Mouse (Mus musculus): ENCODE data around the gene Ch25h. TPM values are rescaled to one million over a fixed set of nuclear protein-coding genes. Genes with fewer than 3 reads are reported as not detected.

Ch25h gene
- total RNA-seq, 2 experiments from 2014 or later, result 0.25 TPM; not detected in 1

DNA sequence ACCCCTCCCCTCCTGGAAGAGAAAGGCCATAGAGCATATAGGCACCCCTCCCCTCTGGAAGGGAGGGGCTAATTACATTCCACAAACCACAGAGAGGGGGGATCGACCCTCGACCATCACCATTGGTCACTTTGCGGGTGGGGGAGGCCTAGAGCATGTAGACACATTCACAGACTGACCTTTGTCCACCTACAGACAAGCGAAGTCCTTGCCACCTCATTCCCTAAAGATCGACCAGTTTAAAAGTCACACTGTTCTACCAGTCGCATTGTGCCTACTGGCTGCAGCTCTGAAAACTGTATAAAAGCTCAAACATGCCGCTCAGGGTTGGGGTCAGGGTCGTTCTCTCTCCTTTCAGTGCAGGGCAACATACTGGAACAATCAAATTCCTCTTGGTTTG lies 36.6 kb upstream of the Ch25h start:
- no peak for TF ChIP-seq CTCF (conservative IDR thresholded peaks at IDR 0.05)
- Histone ChIP-seq H3K27ac (no peak overlapping the region), H3K4me3 (no peak overlapping the region)
- DNase-seq (ENCODE audit: low spot score in 2 of 2), result no peak

DNA sequence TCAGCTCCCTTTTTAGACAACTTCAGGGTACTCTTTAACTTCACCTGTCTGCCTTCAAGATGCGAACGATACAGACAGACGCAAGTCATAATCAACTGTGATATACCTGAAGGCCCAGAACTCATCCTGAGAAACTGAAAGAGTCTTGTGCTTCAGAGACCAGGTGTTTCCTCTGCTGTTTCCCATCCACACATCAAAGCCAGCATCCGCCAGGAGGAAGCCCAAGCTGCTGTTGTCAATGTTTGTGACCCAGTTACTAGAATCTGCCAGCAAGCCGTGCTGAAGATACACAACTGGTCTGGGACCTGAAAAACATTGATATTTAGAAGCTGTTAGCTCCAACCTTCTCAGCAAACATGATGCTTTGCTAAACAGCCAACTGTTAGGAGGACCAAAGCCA lies 35.8 kb upstream of the Ch25h start:
- no peak for TF ChIP-seq CTCF (conservative IDR thresholded peaks at IDR 0.05)
- no peak overlapping the region for H3K27ac ChIP-seq
- no peak for DNase-seq (ENCODE audit: low spot score in 2 of 2)
- H3K4me3 ChIP-seq, result no peak overlapping the region

DNA sequence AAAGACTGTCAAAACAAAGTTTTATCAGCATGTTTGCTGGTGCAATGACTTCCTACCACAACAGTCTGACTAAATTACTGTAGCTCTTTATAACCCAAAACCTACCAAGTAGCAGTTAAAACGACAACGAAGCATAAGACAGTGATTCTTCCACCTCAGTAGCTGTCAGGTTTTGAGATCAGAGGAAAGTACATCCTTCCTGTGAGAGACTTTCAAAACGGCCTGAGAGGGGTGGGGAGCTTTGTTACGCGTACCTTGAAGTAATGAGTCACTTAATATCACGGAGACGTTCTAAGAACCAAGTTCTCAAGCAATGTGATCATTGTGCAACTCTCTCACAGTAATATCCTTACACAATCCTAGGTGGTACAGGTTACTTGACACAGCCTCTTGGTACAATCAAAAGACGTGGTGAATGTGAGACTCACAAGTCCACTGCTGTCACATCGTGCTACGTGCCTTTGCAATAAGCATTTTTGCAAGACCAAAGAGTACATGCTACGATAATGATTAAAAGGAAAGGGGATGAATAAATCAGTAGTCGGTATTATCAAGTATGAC lies 30.3 kb upstream of the Ch25h start:
- no peak for TF ChIP-seq CTCF (conservative IDR thresholded peaks at IDR 0.05)
- no peak overlapping the region for H3K27ac ChIP-seq
- H3K4me3 ChIP-seq, result no peak overlapping the region
- no peak for DNase-seq (ENCODE audit: low spot score in 2 of 2)

DNA sequence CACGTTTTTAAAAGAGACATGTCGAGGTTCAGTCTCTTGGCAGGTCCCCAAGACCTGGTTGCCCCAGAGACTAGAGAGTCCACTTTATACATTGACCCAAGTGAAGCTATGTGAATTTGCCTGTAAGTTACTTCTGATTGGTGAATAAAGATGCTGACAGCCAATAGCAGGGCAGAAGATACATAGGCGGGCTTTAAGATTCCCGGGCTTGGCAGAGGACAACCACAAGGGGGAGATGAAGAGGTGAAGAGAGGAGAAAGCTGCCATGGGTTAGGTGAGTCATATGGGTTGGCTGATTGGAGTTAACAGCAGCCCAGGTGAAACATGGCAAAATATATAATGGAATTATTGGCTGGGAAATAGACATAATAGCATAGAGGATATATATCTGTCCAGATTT lies 25.8 kb upstream of the Ch25h start:
- H3K27ac ChIP-seq, result no peak overlapping the region
- H3K4me3 ChIP-seq, result no peak overlapping the region
- DNase-seq (ENCODE audit: low spot score in 2 of 2), result peak; percentile 51 to 63
- TF ChIP-seq CTCF (conservative IDR thresholded peaks at IDR 0.05), result peak; percentile 81

DNA sequence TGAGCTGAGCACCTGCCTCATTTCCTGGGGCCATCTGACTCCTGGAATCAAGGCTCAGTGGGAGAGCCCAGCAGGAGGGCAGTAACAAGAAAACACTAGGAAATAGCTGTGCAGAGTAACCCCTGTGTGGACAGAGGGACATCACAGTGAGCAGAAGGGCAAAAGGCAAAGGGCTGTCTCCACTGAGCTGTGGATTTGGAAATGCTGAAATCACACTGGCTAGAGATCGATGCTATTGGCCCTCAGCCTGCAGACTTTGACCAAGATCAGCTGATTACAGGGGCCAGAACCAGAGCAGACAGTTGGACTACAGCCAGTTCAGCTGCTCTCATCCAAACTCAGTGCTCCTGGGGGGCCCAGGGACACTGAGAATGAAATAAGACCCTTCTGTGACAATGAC lies 21.4 kb upstream of the Ch25h start:
- no peak overlapping the region for H3K27ac ChIP-seq
- no peak for DNase-seq (ENCODE audit: low spot score in 2 of 2)
- TF ChIP-seq CTCF (conservative IDR thresholded peaks at IDR 0.05), result no peak
- no peak overlapping the region for H3K4me3 ChIP-seq

DNA sequence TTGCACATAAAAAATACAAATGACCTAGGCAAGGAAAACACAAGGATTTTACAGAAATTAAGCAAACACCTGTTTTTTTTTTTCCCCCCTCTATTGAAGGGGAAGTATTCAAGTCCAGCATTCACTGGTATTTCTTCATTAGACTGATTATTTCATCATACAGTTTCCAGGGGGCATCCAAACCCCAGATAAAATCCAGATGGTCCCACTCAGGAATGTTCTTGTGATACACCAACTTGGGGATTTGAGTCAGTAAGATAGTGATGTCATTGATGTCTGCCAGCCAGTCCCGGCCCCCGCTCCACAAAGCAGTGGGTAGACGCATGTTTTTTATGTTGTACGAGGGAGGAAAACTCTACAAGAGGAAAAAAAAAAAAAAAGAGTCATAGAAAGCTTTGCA lies 18.9 kb upstream of the Ch25h start:
- no peak for TF ChIP-seq CTCF (conservative IDR thresholded peaks at IDR 0.05)
- peak in 1 of 2 experiments; percentile 29 for DNase-seq (ENCODE audit: low spot score in 2 of 2)

DNA sequence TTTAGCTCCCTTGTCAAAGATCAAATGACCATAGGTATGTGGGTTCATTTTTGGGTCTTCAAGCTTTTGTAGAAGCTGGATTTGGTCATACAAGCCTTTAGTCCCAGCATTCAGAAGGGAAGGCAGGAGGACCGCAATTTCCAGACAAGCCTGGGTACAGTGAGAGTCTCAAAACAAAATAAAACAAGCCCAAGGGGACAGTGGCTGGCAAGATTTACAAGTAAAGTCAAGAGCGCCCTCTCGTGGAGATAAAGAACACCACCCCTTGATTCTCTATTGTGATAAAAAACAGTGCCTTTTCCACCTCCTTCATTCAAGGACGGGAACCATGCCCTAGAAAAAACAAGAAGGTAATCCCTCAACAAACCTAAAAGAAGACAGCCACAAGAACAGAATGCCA lies 8.6 kb upstream of the Ch25h start:
- Histone ChIP-seq H3K4me3 (no peak overlapping the region), H3K27ac (no peak overlapping the region)
- peak; percentile 40 to 56 for DNase-seq (ENCODE audit: low spot score in 2 of 2)
- TF ChIP-seq CTCF (conservative IDR thresholded peaks at IDR 0.05), result peak; percentile 78

More for the DNA sequence above, 18.9 kb upstream of the Ch25h start:
- H3K4me3 ChIP-seq, result no peak overlapping the region
- no peak overlapping the region for H3K27ac ChIP-seq

DNA sequence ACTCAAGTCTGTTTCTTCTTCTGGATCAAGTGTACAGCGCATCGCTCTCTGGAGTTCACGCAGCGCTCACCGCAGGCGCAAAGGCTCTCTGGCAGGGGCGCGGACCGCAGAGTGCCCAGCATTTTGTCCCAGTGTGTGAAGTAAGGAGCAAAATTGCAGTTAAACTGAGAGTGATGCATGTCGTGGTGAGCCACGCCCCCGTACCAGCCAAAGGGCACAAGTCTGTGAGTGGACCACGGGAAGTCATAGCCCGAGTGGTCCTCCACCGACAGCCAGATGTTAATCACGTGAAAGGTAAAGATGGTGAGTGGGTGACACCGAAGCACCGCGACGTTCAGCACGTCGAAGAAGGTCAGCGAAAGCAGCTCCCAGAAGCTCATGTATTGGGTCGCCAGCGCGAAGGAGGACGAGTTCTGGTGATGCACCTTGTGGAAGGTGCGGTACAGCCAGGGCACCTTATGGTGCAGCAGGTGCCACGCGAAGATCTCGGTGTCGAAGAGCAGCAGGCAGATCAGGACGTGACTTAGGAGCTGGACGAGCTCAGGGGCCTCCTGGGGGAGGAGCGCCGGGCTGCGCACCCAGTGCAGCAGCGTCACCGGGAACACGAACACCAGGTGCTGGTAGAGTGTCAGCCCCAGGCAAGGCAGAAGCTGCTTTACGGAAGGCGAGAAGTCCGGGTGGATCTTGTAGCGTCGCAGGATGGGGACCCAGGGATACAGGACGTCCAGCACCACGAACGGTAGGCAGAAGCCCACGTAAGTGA lies 555 bp downstream of the Ch25h start:
- DNase-seq (ENCODE audit: low spot score in 2 of 2), result no peak
- no peak overlapping the region for H3K27ac ChIP-seq
- H3K4me3 ChIP-seq, result peak overlapping the region; percentile 56
- no peak for TF ChIP-seq CTCF (conservative IDR thresholded peaks at IDR 0.05)

DNA sequence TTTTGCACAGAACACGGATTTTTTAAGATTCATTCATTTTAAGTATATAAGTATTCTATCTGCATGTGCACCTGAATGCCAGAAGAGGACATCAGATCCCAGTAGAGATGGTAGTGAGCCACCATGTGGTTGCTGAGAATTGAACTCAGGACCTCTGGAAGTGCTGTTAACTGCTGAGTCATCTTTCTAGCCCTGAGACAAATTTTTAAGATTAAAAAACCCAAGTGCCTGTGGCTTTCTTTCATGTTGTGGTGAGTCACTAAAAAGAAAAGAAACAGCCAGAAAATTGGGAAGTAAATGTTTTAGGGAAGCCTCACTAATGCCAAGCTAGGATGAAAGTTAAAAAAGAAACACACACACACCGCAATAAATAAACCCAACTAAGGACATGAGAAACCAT lies 3.3 kb downstream of the Ch25h start:
- TF ChIP-seq CTCF (conservative IDR thresholded peaks at IDR 0.05), result no peak
- no peak for DNase-seq (ENCODE audit: low spot score in 2 of 2)
- no peak overlapping the region for H3K4me3 ChIP-seq
- no peak overlapping the region for H3K27ac ChIP-seq

DNA sequence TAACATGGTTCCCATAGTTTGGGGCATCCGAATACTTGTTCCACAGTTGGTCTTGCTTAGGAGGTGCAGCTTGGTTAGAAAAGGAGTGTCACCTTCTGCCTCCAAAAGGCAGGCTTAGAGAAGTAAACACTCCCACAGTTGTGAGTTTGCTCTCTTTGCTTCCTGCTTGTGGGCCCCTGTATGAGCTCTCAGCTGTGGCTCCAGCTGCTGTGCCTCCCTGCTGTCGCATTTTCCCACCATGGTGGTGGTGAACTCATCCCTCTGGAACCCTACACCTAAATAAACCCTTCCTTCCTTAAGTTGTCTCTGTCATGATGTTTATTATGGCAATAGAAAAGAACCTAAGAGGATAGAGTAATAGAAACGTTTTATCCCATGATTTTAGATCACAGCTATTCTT lies 6.2 kb downstream of the Ch25h start:
- DNase-seq (ENCODE audit: low spot score in 2 of 2), result no peak
- H3K4me3 ChIP-seq, result no peak overlapping the region
- H3K27ac ChIP-seq, result no peak overlapping the region
- no peak for TF ChIP-seq CTCF (conservative IDR thresholded peaks at IDR 0.05)

DNA sequence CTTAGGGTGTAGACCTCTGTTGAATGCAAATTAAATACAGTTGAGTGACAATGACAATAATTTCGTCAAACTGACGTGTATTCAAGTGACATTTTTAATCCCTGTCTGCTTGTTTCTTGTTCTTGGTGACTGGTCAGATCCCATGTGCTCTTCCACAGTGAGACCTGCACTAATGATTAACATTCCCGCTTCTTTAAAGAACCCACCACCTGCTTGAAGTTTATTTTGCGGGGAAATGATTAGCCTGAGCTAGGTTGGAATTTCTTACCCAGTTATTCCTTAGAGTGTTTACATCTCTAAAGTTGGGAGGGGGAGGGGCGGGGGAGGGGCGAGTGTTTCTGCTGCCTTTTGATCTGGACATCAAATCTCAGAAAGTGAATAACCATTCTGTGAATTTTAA lies 6.7 kb downstream of the Ch25h start:
- TF ChIP-seq CTCF (conservative IDR thresholded peaks at IDR 0.05), result no peak
- no peak overlapping the region for H3K4me3 ChIP-seq

DNA sequence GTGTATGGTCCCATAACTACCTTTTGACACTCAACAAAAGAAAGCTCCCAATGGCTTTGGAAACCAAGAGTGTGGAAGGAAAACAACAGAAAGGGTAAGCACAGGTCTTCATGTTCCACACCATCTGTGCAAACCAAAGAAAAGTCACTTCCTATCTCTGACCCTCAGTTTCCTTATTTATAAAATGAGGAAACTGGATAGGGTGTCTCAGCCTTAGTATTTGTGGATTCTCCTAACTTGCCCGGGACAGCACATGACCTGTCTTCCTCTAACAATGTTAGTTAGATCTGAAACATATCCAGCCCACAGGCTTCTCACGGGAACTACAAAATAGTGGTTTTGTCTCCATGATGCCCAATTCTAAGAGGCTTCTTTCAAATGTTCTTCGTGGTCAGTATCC lies 10.5 kb downstream of the Ch25h start:
- TF ChIP-seq CTCF (conservative IDR thresholded peaks at IDR 0.05), result no peak
- H3K4me3 ChIP-seq, result no peak overlapping the region
- H3K27ac ChIP-seq, result no peak overlapping the region
- no peak for DNase-seq (ENCODE audit: low spot score in 2 of 2)

More for the DNA sequence above, 6.7 kb downstream of the Ch25h start:
- no peak overlapping the region for H3K27ac ChIP-seq
- DNase-seq (ENCODE audit: low spot score in 2 of 2), result no peak

DNA sequence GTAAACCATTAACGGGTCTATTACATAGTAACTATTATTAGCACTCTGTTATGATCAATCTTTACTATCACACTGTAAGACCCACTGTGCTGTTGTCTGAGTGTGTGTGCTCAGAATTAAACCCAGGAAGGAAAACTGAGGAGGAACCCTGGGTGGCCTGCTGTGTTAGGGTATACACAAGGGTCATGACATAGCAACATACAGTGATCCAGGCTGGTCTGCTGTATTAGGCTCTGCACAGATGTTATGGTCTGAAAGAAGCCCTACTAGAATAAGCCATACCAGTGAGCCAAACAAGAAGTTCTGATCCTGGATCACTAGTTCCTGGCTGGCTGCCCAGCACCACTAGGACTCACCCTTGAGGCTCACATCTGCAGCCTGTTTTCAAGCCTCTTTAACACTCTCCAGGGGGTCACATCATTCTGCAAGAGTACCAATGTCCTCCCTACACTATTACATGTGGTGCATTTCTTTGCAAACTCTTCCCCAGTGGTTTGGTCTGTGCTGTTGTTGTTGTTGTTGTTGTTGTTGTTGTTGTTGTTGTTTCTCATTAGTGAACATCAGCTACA lies 13.4 kb downstream of the Ch25h start:
- no peak for DNase-seq (ENCODE audit: low spot score in 2 of 2)
- H3K4me3 ChIP-seq, result no peak overlapping the region
- TF ChIP-seq CTCF (conservative IDR thresholded peaks at IDR 0.05), result no peak
- no peak overlapping the region for H3K27ac ChIP-seq

Data from layer of hippocampus, adult 2 months (tissue).